Mouse (Mus musculus) heart, adult 11 months (tissue): ENCODE measurements around the gene Bckdhb.

Experiments
- DNase-seq: peaks from one replicate; pipeline ENCODE4 v3.0.0; 2022

Bckdhb gene

DNA sequence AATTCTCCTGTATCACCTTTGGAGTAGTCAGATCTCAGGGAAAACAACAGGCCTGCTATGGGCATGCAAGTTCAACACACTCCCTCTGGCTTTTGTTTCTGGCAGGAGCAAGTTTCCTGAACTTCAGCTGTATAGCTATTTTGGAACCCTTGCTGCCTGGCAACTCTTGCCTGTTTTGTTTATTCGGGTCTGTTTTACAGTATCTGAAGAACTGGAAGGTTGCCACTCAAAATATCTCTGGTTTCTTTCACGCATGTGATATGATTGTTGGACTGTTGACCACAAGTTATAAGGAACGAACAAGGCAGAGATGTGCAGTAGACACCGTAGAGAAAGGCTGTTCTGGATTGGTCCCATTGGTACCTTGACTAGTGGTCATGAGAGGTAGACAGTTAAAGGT, 39.4 kb downstream of the Bckdhb start:
- DNase-seq = peak; percentile 93

DNA sequence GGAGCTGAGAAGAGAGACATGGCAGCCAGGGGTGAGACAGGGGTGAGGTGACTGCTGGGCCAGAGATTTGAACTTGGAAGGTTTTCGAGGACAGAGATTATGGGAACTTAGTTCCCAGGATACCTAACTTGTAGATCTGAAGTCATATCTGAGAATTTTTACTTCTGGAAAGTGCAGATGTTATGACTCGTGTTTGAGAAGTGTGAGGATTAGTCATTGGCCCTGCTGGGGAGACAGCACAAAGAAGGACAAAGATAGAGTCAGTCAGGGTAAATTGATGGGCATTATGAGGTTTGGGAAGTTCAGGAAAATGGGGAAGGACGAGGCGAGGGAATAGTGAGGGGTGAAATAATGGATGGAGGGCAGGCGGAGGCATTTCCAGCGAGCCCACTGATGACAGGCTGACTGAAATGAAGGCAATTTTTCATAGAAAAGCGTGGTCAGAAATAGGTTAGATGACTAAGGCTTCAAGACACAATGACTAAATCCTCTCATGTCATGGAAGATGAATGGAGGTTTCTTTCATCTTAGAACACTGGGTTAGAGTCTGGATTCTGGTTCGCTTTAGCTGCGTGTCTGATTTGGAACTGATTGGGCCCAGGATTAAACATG, 42.6 kb downstream of the Bckdhb start:
- peak; percentile 56 for DNase-seq

DNA sequence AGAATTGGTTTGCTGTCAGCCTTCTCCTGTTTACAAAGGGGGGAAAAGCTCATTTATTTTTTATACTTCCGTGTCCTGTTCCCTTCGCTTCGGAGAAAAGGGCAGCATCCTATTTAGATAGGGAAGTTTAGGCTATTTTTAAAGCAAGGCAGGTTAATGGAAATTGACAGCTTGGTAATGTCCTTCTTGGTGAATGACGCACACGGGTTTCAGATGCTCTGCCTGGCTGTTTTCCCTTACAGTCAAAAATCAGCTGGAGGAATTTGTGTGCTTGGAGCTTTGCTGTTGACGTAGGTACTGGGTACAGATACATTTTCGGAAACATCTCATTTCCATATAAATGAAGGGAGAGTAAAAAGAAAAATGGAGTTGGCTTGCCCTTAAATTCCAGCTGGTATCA, 44.4 kb downstream of the Bckdhb start:
- DNase-seq = peak; percentile 59

DNA sequence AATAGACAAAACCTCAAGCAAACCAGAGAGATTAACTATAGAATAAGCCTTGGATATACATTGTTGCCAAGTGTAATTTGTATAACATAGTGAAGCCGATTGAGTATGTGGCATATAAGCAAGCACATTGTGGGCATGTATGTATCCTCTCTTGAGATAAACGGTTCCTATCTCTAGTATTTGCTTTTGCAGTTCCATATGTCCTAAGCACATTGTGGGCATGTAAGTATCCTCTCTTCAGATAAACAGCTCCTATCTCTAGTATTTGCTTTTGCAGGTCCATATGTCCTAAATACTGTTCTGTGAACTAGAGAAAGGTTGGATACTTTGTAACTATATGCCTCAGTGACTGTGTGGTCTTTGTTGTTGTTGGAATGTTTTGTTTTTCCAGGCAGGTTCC, 48.5 kb downstream of the Bckdhb start:
- DNase-seq = no peak

DNA sequence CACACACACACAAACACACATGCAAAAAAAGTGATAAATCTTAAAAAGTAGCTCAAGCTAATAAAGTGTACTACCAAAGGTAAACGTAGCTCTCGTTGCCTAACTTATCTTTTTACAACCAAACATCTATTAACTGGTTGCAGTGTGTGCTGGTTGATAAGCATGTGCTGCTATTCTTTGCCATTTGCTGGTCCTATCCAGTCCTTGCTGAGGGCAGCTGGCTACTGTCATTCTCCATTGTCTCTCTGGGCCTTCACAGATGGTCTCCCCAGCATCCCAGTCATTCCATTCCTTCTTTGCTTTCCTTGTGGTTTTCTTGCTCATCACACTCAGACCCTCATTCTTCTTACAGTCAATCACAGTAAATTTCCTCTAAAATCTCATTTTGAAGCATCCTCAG, 50.9 kb downstream of the Bckdhb start:
- peak; percentile 34 for DNase-seq

DNA sequence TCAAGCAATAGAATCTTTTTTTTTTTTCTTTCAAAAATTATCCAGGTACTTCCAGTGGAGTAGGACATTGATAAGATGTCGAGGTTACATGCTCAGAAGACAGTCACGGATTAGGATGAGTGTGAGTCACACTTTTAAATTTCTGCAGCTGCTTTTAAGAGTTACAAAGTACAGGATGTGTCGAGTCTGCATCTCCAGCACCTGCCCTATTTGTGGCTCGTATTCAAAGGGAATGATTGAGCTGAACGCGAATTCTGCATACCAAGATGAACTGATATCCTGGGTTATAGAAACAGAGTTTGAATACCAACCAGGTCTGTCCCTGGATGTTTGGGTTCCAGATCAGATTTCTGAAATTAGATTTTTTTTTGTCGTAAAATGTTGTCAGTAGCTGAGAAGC, 56.3 kb downstream of the Bckdhb start:
- DNase-seq = peak; percentile 34

DNA sequence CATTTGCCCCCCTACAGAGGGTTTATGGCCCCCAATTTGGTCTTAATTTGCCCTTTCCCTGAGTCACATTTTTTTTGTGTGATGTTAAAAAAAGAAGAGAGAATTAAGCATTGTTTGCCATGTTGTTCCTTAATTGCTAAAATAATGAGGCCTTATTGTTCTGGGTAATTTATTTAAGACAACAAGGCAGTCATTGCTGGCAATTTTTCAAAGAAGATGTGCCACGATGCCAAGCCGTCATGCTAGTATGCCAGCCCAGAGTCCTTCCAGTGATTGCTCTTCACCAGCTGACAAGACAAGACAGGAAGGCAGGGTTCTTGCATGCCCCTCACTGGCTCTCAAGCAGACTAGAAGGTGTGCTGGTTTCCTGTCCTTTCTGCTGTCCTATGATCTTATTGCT, 84.0 kb downstream of the Bckdhb start:
- DNase-seq = peak; percentile 80

DNA sequence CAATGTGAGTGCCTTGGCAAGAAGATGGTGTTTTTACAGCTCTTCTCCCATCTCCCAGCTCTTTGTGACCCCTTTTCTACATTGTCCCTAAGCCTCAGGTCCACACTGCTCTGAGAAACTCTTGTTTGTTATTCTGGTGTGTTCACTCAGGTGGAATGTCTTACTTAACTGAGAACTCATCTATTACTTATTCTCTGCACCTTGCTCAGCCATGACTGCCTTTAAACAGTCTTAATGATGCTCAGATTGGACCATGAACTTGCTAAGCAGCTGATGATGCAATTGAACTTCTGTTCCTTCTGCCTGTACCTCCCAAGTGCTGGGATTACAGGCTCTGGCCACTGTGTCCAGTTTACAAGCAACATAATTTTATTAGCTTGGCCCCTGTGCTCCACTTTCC, 86.2 kb downstream of the Bckdhb start:
- no peak for DNase-seq

DNA sequence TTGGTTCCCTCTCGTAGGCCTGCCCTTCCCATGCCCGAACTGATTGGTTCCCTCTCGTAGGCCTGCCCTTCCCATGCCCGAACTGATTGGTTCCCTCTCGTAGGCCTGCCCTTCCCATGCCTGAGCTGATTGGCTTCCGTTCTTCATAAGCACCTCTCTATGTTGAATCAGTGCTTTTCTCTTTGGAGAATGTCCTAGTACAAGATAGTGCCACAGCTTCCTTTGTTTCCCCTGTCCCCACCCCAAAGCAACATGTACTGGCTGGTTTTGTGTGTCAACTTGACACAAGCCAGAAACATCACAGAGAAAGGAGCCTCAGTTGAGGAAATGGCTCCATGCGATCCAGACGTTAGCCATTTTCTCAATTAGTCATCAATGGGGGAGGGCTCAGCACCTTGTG, 93.2 kb downstream of the Bckdhb start:
- DNase-seq = peak; percentile 80

DNA sequence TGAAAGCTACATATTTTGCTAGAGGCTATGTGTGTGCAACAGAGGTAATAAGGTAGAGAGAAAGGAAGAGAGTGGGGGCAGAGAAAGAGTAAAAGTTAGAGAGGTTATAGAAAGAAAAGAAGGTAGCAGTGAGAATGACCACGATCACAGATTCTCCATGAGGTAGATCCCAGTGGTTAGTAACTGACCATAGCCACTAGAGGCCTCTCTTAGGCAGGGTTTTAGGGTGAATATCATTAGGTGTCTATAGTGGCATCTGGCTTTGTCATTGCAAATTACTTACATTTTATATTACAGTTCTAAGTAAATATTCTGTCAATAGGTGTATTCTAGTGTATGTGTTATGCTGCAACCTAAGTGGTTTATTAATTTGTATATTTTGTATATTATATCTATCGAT, 94.7 kb downstream of the Bckdhb start:
- peak; percentile 19 for DNase-seq

DNA sequence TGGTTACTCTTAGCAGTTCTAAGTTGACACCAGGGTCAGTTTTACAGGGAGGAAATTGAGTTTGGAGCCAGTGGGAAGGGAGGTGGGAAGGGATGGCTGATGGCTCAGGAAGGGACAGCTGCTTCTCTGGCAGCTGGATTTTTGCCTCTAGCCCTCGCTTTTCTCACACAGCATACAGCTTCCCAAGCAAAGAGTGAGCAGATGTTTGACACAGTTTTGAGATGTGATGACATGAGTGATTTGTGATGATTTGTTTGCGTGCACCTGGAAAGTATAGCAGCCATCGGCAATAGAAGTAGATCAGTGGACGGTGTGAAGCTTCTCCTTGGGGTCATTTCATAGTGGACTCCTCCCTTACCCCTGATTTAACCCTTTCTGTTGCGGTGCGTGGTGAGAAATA, 96.2 kb downstream of the Bckdhb start:
- peak; percentile 54 for DNase-seq

DNA sequence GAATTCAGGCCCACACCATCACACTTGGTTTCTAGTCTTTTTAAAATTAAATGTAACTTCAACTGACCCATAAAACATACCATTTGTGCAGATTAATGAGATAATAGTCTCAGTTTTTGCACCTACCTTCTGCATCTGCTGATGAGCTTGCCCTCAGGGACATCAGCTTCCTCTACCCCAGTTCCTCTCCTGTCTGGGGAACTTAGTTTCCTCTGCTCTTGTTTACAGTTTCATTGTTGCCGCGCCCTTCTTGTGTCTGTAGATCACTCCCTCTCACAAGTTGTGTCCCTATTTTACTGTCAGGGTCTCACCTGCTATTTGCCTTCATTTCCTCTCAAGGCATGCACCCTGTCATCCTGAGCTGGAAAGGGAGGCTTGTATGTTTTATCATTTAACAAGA, 103.2 kb downstream of the Bckdhb start:
- peak; percentile 82 for DNase-seq

DNA sequence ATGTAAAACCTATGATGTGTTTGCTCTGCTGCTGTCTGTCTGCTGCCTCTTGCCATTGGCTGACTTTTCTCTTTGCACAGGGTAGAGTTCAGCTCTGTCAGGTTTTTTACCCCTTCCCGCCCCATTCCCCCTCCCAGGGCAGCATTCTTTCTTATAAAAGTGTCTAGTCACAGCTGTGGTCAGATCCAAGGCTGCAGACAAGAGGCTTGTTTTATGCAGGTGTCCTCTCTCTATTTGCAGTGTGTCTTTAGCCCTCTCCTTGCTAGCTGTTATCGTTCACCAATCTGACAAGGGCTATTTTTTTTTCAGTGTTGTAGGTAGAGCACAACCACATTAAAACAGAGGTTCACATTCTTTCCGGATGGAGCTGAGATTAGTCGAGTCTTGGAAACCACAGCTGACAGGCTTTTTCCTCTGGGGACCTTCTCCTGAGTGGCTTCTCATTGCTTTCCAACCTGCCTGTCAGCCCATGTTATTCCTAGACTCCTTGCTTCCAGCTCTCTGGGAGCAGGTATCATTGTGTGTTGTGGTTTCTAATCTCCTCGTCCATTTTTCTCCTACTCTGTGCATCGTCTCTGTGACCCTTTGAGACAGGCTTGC, 105.8 kb downstream of the Bckdhb start:
- DNase-seq = peak; percentile 42

DNA sequence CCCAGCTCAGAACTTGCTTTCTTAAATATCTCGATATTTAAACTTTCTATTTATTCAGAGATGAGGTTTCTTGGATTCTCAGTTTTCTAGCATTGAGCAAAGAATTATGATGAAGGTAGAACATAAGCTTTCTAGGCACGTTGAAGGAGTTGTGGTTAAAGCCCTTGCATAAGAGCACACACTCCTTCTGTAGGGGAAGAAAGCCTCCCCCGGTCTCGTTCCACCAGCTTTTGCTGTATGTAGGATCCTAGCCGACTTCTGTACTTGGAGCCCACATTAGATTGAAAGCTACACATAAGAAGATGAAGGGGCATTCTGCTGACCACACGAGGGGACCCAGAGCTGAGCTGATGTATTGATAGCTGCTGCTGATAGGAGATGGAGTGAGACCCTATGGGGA, 106.5 kb downstream of the Bckdhb start:
- DNase-seq = peak; percentile 66

DNA sequence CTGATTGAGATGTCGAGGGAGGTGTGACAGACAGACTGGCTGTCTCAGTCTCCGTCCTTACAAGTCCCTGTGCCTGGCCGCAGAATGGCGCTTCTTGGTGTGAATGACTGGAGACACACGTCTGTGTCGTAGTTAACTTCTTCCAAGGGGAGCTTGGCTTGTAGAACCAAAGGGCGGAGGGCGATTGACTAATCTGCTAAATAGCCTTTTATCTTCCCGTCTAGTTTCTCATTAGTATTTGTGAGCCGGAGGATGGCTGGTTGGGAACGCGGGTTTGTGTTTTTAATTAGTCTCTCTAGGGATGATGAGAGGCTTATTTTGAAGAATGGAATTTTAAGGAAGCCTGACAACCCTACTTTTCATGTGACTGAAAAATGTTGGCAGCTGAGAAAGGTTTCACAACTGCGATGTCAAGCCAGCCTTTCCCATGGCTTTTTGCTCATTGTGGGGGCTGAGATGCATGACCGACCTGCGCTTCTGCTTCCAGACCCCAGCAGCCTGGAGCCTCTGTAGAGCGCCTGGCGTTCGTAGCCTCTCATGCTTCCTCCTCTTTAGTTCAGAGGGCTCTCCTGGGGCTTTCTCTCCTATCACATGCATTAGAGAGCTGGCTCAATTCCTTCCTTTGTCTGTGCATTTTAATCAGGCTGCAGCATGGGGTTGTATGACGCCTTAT, 107.9 kb downstream of the Bckdhb start:
- DNase-seq = peak; percentile 92

DNA sequence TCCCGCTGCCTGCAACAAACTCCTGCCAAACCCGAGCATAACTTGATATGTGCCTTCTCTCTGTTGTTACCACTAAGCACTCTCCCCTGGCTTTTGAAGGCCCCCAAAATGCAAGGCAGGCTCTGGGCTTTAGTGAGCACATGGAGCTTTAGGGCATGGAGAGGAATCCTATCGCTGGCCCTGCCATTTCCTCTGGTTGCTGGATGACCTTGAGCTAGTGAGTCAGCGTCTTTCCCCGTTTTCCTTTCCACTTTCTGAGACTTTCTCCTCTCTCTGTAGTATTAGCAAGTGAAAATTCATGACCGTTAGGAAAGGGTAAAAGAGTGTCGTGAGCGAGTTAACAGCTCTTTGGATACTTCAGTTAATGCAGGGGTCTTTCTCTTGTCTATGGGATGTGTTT, 111.1 kb downstream of the Bckdhb start:
- DNase-seq = no peak

DNA sequence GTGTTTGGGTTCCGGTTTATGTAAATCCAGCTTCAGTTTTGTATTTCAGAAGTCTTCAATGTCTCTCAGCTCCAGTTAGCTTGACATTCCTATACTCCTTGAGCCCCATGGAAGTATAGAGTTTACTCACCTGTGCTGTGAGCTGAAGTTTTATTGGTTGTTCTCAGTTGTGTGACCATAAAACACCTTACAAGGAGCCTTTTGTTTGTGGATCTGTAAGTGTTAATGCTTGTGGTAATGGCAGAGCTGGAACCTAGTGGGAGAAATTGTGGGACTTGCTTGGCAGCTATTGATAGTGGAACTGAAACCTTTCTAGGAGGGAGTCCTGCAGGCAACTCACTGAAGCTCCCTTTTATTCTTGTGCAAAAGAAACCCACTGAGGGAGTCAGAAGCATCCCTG, 112.3 kb downstream of the Bckdhb start:
- DNase-seq = no peak

DNA sequence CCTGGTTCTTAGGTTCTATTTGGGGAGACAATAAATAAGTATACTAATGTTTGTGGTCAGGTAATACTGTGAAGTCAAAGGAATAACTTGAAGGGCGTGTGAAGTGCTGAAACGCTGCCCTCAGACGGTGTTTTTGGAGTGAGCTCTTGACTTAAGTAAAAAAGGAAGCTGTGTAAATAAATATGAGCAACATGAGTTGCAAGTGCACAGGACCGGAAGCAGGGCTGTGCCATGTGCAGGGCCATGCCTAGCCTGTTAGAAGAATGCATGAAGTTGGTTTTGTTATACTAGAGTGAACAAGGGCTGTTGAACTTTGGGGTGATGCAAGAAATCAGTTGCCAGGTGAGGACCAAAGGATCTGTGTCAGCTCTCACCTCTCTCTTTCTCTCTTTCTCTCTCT, 114.0 kb downstream of the Bckdhb start:
- no peak for DNase-seq

DNA sequence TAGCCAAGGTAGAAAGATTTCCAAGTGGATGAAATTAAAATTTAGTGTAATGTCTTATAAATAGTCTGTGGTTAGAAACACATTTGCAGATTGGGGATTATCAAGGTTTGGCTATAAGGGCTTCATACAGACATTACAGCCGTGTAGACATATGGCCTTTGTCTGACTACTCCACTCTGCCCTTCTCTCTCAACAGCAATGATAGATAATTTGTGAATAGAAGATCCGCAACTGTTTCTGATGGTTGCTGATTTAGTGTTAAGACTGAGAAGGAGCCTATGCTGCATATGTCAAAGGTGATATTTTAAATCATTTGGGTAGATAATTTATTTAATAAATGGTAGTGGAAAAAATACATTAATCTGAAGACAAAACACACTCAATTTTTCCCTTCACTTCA, 115.4 kb downstream of the Bckdhb start:
- DNase-seq = no peak

DNA sequence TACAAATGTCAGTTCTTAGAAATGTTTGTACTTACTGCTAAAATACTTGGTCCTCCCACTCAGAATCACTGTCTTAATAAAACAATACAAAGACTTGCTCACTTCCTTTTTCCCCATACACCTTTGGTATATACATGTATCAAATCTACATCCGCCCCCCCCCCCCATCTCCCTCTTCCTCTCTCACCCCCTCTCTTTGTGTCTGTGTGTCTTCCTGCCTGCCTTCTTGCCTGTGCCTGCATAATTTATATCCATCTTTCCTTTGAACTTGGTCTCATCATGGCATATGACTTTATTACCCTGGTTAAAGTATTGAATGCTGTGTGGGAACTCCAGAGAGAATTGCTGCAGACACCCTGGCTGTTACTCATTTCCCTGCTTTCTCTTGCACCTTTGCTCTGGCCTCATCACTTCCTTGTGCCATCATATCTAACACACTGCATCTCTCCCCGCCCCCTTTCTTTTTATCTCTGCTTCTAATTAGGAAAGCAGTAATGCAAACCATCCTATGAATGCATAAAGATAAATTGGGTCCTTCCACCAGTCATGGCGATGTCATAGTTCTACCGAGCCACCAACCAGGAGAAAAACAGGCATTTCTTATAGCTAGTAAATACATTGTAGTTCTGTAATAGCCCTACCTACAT, 116.8 kb downstream of the Bckdhb start:
- DNase-seq = peak; percentile 15

DNA sequence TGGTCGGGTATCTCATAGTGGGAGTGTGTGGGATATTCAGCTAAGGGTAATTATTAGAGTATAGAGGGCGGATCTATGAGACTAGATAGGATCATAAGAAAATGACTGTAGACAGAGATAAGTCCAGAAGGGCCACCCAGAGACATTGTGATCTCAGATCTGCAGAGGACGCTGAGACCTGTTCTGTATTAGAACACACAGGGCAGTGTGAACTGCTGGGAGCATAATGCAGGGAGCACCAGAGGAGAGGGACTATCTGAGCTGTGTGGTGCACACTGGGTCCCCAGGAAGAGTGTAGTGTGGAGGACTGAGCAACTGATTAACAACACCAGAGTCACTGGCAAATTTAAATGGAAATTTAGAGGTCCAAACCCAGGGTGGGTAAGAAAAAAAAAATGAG, 117.6 kb downstream of the Bckdhb start:
- DNase-seq = peak; percentile 48

DNA sequence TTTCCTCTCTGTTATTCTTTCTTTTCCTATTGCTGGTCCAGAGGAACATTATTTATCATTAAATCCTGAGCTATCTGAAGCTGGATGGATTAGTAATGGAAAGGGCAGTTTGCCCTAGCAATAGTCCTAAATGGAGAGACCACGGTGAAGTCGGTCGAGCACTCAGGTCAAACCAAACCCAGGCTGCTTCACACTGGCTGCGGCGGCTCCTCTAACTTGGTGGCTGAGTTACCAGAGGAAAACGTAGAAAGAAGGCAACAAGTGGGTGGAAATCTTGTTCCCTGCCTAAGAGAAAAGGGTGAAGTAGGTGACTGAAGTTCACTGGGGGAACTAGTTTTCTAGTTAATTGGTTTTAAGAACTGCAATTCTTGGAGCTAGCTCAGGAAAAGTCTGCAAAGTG, 119.2 kb downstream of the Bckdhb start:
- DNase-seq = peak; percentile 69

DNA sequence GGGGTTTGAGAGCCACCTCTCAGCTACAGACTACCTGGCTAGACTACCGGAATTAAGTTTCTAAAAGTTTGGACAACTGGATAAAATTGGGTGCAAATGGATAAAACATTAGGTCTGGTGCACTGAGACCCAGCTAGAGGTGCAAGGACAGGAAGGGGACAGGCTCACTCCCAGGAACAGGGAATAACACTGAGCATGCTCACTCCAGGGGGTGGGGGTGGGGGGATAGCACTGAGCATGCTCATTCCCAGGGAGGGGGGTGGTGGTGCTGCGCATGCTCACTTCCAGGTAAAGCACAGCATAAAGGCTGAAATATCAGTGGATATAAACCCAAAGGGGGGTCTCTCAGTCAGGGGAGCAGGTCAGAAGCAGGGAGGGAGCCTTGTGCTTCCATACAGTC, 120.7 kb downstream of the Bckdhb start:
- peak; percentile 13 for DNase-seq

DNA sequence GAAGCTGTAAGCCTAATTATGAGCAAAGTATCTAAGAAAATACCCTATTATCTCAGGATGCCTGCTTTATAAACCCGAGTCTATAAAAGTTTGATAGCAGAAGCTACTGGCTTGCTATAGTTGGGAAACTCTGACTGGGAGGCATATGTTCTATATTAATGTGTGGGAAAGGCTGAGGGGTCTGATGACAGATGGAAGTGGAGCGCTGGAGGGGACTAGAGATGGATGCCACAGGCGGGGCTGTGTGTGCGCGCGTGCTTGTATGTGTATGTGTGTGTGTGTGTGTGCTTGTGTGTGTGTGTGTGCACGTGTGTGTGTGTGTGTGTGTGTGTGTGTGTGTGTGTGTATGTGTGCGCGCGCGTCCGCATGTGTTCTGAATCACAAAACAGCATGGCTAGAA, 121.4 kb downstream of the Bckdhb start:
- no peak for DNase-seq
